Mouse (Mus musculus): ENCODE results near the gene Swap70.
A peak's percentile ranks its signal among the peaks of the same experiment; 100 is the strongest.

The Swap70 gene

GRCm38 (mm10) chr7:110221586-110222481 is at the start of gene Swap70:
Swap70 (plus strand) TSS chr7:110221711.
- DNase-seq (ENCODE audit: low read depth, low spot score), result peak; percentile 92

GRCm38 (mm10) chr7:110179208-110179607 is 42.3 kb upstream of the Swap70 start:
- no peak for DNase-seq (ENCODE audit: low read depth, low spot score)

GRCm38 (mm10) chr7:110180613-110181012 is 40.9 kb upstream of the Swap70 start:
- no peak for DNase-seq (ENCODE audit: low read depth, low spot score)

- DNase-seq (ENCODE audit: low read depth, low spot score), result no peak
These were observed 40.1 kb upstream of the Swap70 start for GRCm38 (mm10) chr7:110181446-110181845.

- no peak for DNase-seq (ENCODE audit: low read depth, low spot score)
These were observed 36.9 kb upstream of the Swap70 start for GRCm38 (mm10) chr7:110184608-110185007.

- DNase-seq (ENCODE audit: low read depth, low spot score), result peak; percentile 35
These were observed 31.6 kb upstream of the Swap70 start for GRCm38 (mm10) chr7:110189951-110190350.

- DNase-seq (ENCODE audit: low read depth, low spot score), result no peak
These were observed 28.3 kb upstream of the Swap70 start for GRCm38 (mm10) chr7:110193186-110193585.

- no peak for DNase-seq (ENCODE audit: low read depth, low spot score)
These were observed 24.3 kb upstream of the Swap70 start for GRCm38 (mm10) chr7:110197176-110197575.

GRCm38 (mm10) chr7:110201933-110202332 is 19.6 kb upstream of the Swap70 start:
- DNase-seq (ENCODE audit: low read depth, low spot score), result no peak

GRCm38 (mm10) chr7:110204208-110204607 is 17.3 kb upstream of the Swap70 start:
- no peak for DNase-seq (ENCODE audit: low read depth, low spot score)

- DNase-seq (ENCODE audit: low read depth, low spot score), result no peak
These were observed 13.2 kb upstream of the Swap70 start for GRCm38 (mm10) chr7:110208341-110208740.

GRCm38 (mm10) chr7:110209422-110209821 is 12.1 kb upstream of the Swap70 start:
- DNase-seq (ENCODE audit: low read depth, low spot score), result no peak

- DNase-seq (ENCODE audit: low read depth, low spot score), result no peak
These were observed 10.5 kb upstream of the Swap70 start for GRCm38 (mm10) chr7:110211025-110211424.

- no peak for DNase-seq (ENCODE audit: low read depth, low spot score)
These were observed 6.6 kb upstream of the Swap70 start for GRCm38 (mm10) chr7:110214882-110215281.

GRCm38 (mm10) chr7:110221051-110221585 is 393 bp upstream of the Swap70 start:
- DNase-seq (ENCODE audit: low read depth, low spot score), result peak; percentile 72

- peak; percentile 53 for DNase-seq (ENCODE audit: low read depth, low spot score)
These were observed 1.2 kb downstream of the Swap70 start for GRCm38 (mm10) chr7:110222583-110223182.

GRCm38 (mm10) chr7:110223727-110224510 is 2.4 kb downstream of the Swap70 start:
- DNase-seq (ENCODE audit: low read depth, low spot score), result no peak

GRCm38 (mm10) chr7:110226484-110226883 is 5.0 kb downstream of the Swap70 start:
- DNase-seq (ENCODE audit: low read depth, low spot score), result no peak

GRCm38 (mm10) chr7:110229967-110230366 is 8.5 kb downstream of the Swap70 start:
- peak; percentile 52 for DNase-seq (ENCODE audit: low read depth, low spot score)

- DNase-seq (ENCODE audit: low read depth, low spot score), result peak; percentile 43
These were observed 9.6 kb downstream of the Swap70 start for GRCm38 (mm10) chr7:110231127-110231526.

- no peak for DNase-seq (ENCODE audit: low read depth, low spot score)
These were observed 14.6 kb downstream of the Swap70 start for GRCm38 (mm10) chr7:110236085-110236484.

- peak; percentile 81 for DNase-seq (ENCODE audit: low read depth, low spot score)
These were observed 15.9 kb downstream of the Swap70 start for GRCm38 (mm10) chr7:110237451-110237836.

Measured in CD4-positive, CD25-positive, alpha-beta regulatory T cell, adult 2 months (primary cell).